Mouse (Mus musculus): ENCODE data around the gene Fam222a. TPM values are rescaled to one million over a fixed set of nuclear protein-coding genes. Genes with fewer than 3 reads are reported as not detected.
A peak's percentile ranks its signal among the peaks of the same experiment; 100 is the strongest.

Fam222a gene
- polyA plus RNA-seq, 1 experiment from 2014 or later, result 5.8 TPM

- peak overlapping the region; percentile 14 for H3K4me3 ChIP-seq
Observed at GRCm38 (mm10) chr5:114575010-114575409, 7.2 kb downstream of the Fam222a start.

GRCm38 (mm10) chr5:114575530-114575929 is 7.7 kb downstream of the Fam222a start:
- no peaks in the 10 kb centered on the region for H3K27me3 ChIP-seq
- 67% methylated on average over 7 of the region's 7 CpGs for WGBS
- peaks cover 95% of the 10 kb centered on the region for H3K4me1 ChIP-seq (replicated peaks)
- ATAC-seq (ENCODE audit: low FRiP score), result no peak
- H3K9me3 ChIP-seq, result no peaks in the 10 kb centered on the region
- no peaks in the 10 kb centered on the region for H3K36me3 ChIP-seq
- H3K9ac ChIP-seq, result peak overlapping the region; percentile 63
- H3K27ac ChIP-seq, result peak overlapping the region; percentile 69
- H3K4me3 ChIP-seq, result no peak overlapping the region
- peak overlapping the region; percentile 81 for H3K4me2 ChIP-seq

More at GRCm38 (mm10) chr5:114575010-114575409, 7.2 kb downstream of the Fam222a start:
- 26% methylated on average over 11 of the region's 11 CpGs for WGBS
- peak overlapping the region; percentile 81 for H3K4me2 ChIP-seq
- no peaks in the 10 kb centered on the region for H3K36me3 ChIP-seq
- ATAC-seq (ENCODE audit: low FRiP score), result no peak
- H3K27ac ChIP-seq, result peak overlapping the region; percentile 69
- peak overlapping the region; percentile 63 for H3K9ac ChIP-seq
- peaks cover 96% of the 10 kb centered on the region for H3K4me1 ChIP-seq (replicated peaks)
- H3K9me3 ChIP-seq, result no peaks in the 10 kb centered on the region
- H3K27me3 ChIP-seq, result no peaks in the 10 kb centered on the region

- H3K4me3 ChIP-seq, result no peak overlapping the region
- peak overlapping the region; percentile 69 for H3K27ac ChIP-seq
- no peak for ATAC-seq (ENCODE audit: low FRiP score)
- peaks cover 94% of the 10 kb centered on the region for H3K4me1 ChIP-seq (replicated peaks)
- H3K4me2 ChIP-seq, result peak overlapping the region; percentile 11; the same call in 1 of the 2 replicates
- no peaks in the 10 kb centered on the region for H3K36me3 ChIP-seq
- H3K27me3 ChIP-seq, result no peaks in the 10 kb centered on the region
- 68% methylated on average over 16 of the region's 16 CpGs for WGBS
- H3K9ac ChIP-seq, result peak overlapping the region; percentile 63; the same call in 1 of the 2 replicates
- no peaks in the 10 kb centered on the region for H3K9me3 ChIP-seq
Observed at GRCm38 (mm10) chr5:114575986-114576605, 8.3 kb downstream of the Fam222a start.

GRCm38 (mm10) chr5:114578361-114578760 is 10.5 kb downstream of the Fam222a start:
- ATAC-seq (ENCODE audit: low FRiP score), result no peak
- 25% methylated on average over 20 of the region's 20 CpGs for WGBS

GRCm38 (mm10) chr5:114579714-114580357 is 12.0 kb downstream of the Fam222a start:
- no peak for ATAC-seq (ENCODE audit: low FRiP score)
- no peak overlapping the region for H3K27ac ChIP-seq
- no peak overlapping the region for H3K4me3 ChIP-seq
- no peak overlapping the region for H3K4me2 ChIP-seq
- H3K4me1 ChIP-seq (replicated peaks), result peaks cover 93% of the 10 kb centered on the region
- no peaks in the 10 kb centered on the region for H3K36me3 ChIP-seq
- 0 out of 2 replicates have a peak overlapping the region, but pooled peaks have one; percentile 4 for H3K9ac ChIP-seq
- no peaks in the 10 kb centered on the region for H3K9me3 ChIP-seq
- 0 out of 2 replicates have a peak, but pooled peaks cover 3% of the 10 kb centered on the region for H3K27me3 ChIP-seq
- 46% methylated on average over 8 of the region's 8 CpGs for WGBS

More at GRCm38 (mm10) chr5:114578361-114578760, 10.5 kb downstream of the Fam222a start:
- Histone ChIP-seq H3K9me3 (no peaks in the 10 kb centered on the region), H3K27ac (peak overlapping the region; percentile 52), H3K4me1 (replicated peaks) (peaks cover 93% of the 10 kb centered on the region), H3K27me3 (0 out of 2 replicates have a peak, but pooled peaks cover 1% of the 10 kb centered on the region), H3K4me3 (no peak overlapping the region), H3K4me2 (no peak overlapping the region), H3K36me3 (no peaks in the 10 kb centered on the region), H3K9ac (no peak overlapping the region)

- H3K4me1 ChIP-seq (replicated peaks), result peaks cover 93% of the 10 kb centered on the region
- H3K27ac ChIP-seq, result peak overlapping the region; percentile 70
- H3K27me3 ChIP-seq, result 0 out of 2 replicates have a peak, but pooled peaks cover 3% of the 10 kb centered on the region
- peak overlapping the region; percentile 49; the same call in 1 of the 2 replicates for H3K9ac ChIP-seq
- H3K36me3 ChIP-seq, result no peaks in the 10 kb centered on the region
- H3K9me3 ChIP-seq, result no peaks in the 10 kb centered on the region
- H3K4me3 ChIP-seq, result no peak overlapping the region
- no peak for ATAC-seq (ENCODE audit: low FRiP score)
- H3K4me2 ChIP-seq, result no peak overlapping the region
- 56% methylated on average over 12 of the region's 12 CpGs for WGBS
Observed at GRCm38 (mm10) chr5:114581486-114581885, 13.7 kb downstream of the Fam222a start.

GRCm38 (mm10) chr5:114583046-114583445 is 15.2 kb downstream of the Fam222a start:
- Histone ChIP-seq H3K4me1 (replicated peaks) (peaks cover 86% of the 10 kb centered on the region), H3K36me3 (no peaks in the 10 kb centered on the region), H3K9ac (no peak overlapping the region), H3K4me2 (no peak overlapping the region), H3K27me3 (0 out of 2 replicates have a peak, but pooled peaks cover 5% of the 10 kb centered on the region), H3K27ac (no peak overlapping the region), H3K9me3 (no peaks in the 10 kb centered on the region), H3K4me3 (no peak overlapping the region)
- WGBS, result 73% methylated on average over 3 of the region's 3 CpGs
- ATAC-seq (ENCODE audit: low FRiP score), result no peak

GRCm38 (mm10) chr5:114583490-114584175 is 15.8 kb downstream of the Fam222a start:
- H3K27me3 ChIP-seq, result 0 out of 2 replicates have a peak, but pooled peaks cover 5% of the 10 kb centered on the region
- 75% methylated on average over 12 of the region's 12 CpGs for WGBS
- H3K36me3 ChIP-seq, result no peaks in the 10 kb centered on the region
- no peak overlapping the region for H3K4me3 ChIP-seq
- peaks cover 86% of the 10 kb centered on the region for H3K4me1 ChIP-seq (replicated peaks)
- H3K4me2 ChIP-seq, result no peak overlapping the region
- no peaks in the 10 kb centered on the region for H3K9me3 ChIP-seq
- ATAC-seq (ENCODE audit: low FRiP score), result no peak
- H3K9ac ChIP-seq, result peak overlapping the region; percentile 55; the same call in 1 of the 2 replicates
- H3K27ac ChIP-seq, result peak overlapping the region; percentile 79

GRCm38 (mm10) chr5:114584293-114585104 is 16.7 kb downstream of the Fam222a start:
- ATAC-seq (ENCODE audit: low FRiP score), result peak; percentile 23; the same call in 1 of the 2 replicates
- no peak overlapping the region; the same call in 1 of the 2 replicates for H3K4me2 ChIP-seq

GRCm38 (mm10) chr5:114585682-114586081 is 17.9 kb downstream of the Fam222a start:
- no peak overlapping the region for H3K4me3 ChIP-seq
- H3K9me3 ChIP-seq, result no peaks in the 10 kb centered on the region
- peak overlapping the region; percentile 52 for H3K27ac ChIP-seq
- WGBS, result 8% methylated on average over 5 of the region's 5 CpGs
- no peak overlapping the region for H3K4me2 ChIP-seq
- peaks cover 90% of the 10 kb centered on the region for H3K4me1 ChIP-seq (replicated peaks)
- ATAC-seq (ENCODE audit: low FRiP score), result no peak
- no peak overlapping the region for H3K9ac ChIP-seq
- no peaks in the 10 kb centered on the region for H3K36me3 ChIP-seq
- H3K27me3 ChIP-seq, result 0 out of 2 replicates have a peak, but pooled peaks cover 5% of the 10 kb centered on the region

More at GRCm38 (mm10) chr5:114584293-114585104, 16.7 kb downstream of the Fam222a start:
- Histone ChIP-seq H3K36me3 (no peaks in the 10 kb centered on the region), H3K9me3 (no peaks in the 10 kb centered on the region), H3K4me3 (no peak overlapping the region), H3K27ac (peak overlapping the region; percentile 79), H3K4me1 (replicated peaks) (peaks cover 87% of the 10 kb centered on the region), H3K9ac (peak overlapping the region; percentile 55), H3K27me3 (0 out of 2 replicates have a peak, but pooled peaks cover 5% of the 10 kb centered on the region)
- WGBS, result 24% methylated on average over 14 of the region's 14 CpGs

- H3K36me3 ChIP-seq, result no peaks in the 10 kb centered on the region
- 42% methylated on average over 9 of the region's 9 CpGs for WGBS
- H3K9ac ChIP-seq, result no peak overlapping the region
- peaks cover 93% of the 10 kb centered on the region for H3K4me1 ChIP-seq (replicated peaks)
- no peaks in the 10 kb centered on the region for H3K9me3 ChIP-seq
- no peak for ATAC-seq (ENCODE audit: low FRiP score)
- no peak overlapping the region for H3K4me2 ChIP-seq
- peak overlapping the region; percentile 69 for H3K27ac ChIP-seq
- H3K27me3 ChIP-seq, result 0 out of 2 replicates have a peak, but pooled peaks cover 5% of the 10 kb centered on the region
- no peak overlapping the region for H3K4me3 ChIP-seq
Observed at GRCm38 (mm10) chr5:114587908-114588307, 20.1 kb downstream of the Fam222a start.

Data from hindbrain, embryonic 13.5 days (tissue).